Mouse (Mus musculus) layer of hippocampus, adult 8-10 months (tissue): Measurements from ENCODE around the gene Atp10b. TPM values are rescaled to one million over a fixed set of nuclear protein-coding genes. Genes with fewer than 3 reads are reported as not detected.

Experiments
- DNase-seq, 2 experiments: peaks; one replicate each; pipeline ENCODE4 v3.0.0; 2022; ENCODE audit warnings: low spot score in 2 of 2
- total RNA-seq, 4 experiments: library from RNA; stranded (reverse); gene quantifications; 2 replicates each; pipeline ENCODE4 v1.2.4; 2022

The Atp10b gene
- total RNA-seq, 4 experiments from 2014 or later = 1.5 to 1.8 (median 1.7) TPM

GRCm38 (mm10) chr11:43198811-43199210 lies 49.1 kb downstream of the Atp10b start:
- DNase-seq = no peak

- DNase-seq = no peak
Observed at GRCm38 (mm10) chr11:43199358-43199757, 49.7 kb downstream of the Atp10b start.

- no peak for DNase-seq
Observed at GRCm38 (mm10) chr11:43200089-43200488, 50.4 kb downstream of the Atp10b start.

- no peak for DNase-seq
Observed at GRCm38 (mm10) chr11:43203580-43203979, 53.9 kb downstream of the Atp10b start.

GRCm38 (mm10) chr11:43213134-43213533 lies 63.5 kb downstream of the Atp10b start:
- DNase-seq = no peak

- no peak for DNase-seq
Observed at GRCm38 (mm10) chr11:43213740-43214139, 64.1 kb downstream of the Atp10b start.

- DNase-seq = peak; percentile 54 to 61
Observed at GRCm38 (mm10) chr11:43217021-43217420, 67.3 kb downstream of the Atp10b start.

GRCm38 (mm10) chr11:43230231-43230630 lies 80.6 kb downstream of the Atp10b start:
- no peak for DNase-seq

- no peak for DNase-seq
Observed at GRCm38 (mm10) chr11:43232073-43232472, 82.4 kb downstream of the Atp10b start.

- DNase-seq = no peak
Observed at GRCm38 (mm10) chr11:43236360-43237039, 86.8 kb downstream of the Atp10b start.

GRCm38 (mm10) chr11:43239804-43240203 lies 90.1 kb downstream of the Atp10b start:
- DNase-seq = no peak

- DNase-seq = no peak
Observed at GRCm38 (mm10) chr11:43253034-43253433, 103.4 kb downstream of the Atp10b start.

- DNase-seq = peak in 1 of 2 experiments; percentile 15
Observed at GRCm38 (mm10) chr11:43255262-43255661, 105.6 kb downstream of the Atp10b start.

GRCm38 (mm10) chr11:43257291-43257690 lies 107.6 kb downstream of the Atp10b start:
- DNase-seq = no peak

- DNase-seq = no peak
Observed at GRCm38 (mm10) chr11:43257781-43258180, 108.1 kb downstream of the Atp10b start.

- peak; percentile 65 to 70 for DNase-seq
Observed at GRCm38 (mm10) chr11:43263548-43264218, 114.0 kb downstream of the Atp10b start.

- DNase-seq = no peak
Observed at GRCm38 (mm10) chr11:43267505-43267904, 117.8 kb downstream of the Atp10b start.

- DNase-seq = no peak
Observed at GRCm38 (mm10) chr11:43269503-43270255, 120.0 kb downstream of the Atp10b start.

GRCm38 (mm10) chr11:43270256-43270806 lies 120.7 kb downstream of the Atp10b start:
- DNase-seq = peak; percentile 21 to 23

- DNase-seq = no peak
Observed at GRCm38 (mm10) chr11:43273896-43274295, 124.2 kb downstream of the Atp10b start.

- DNase-seq = no peak
Observed at GRCm38 (mm10) chr11:43297584-43297983, 147.9 kb downstream of the Atp10b start.

- no peak for DNase-seq
Observed at GRCm38 (mm10) chr11:43311000-43311399, 161.3 kb downstream of the Atp10b start.
